Mouse (Mus musculus): Measurements from ENCODE around the gene Nup107.

DNA sequence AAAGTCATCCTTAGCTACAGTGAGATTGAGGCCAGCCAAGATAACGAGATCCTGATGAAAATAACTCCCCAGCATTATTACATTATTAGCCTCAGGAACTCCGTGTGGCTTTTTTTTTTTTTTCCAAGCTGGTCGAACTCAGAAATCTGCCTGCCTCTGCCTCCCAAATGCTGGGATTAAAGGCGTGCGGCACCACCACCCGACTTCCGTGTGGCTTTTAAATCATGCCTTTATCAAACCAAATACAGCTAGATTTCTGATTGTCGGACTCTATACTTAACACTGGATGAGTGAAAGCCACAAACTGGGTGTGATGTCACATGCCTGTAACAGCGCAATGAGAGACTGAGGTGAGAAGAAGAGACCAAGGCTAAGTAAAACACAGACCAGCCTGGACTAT, 79.6 kb downstream of the Nup107 start:
- TF ChIP-seq TAL1 (IDR thresholded peaks at IDR 0.05; ENCODE audit: low read length) (no peak), GATA1 (IDR thresholded peaks at IDR 0.05; ENCODE audit: low read length) (no peak)

Data from erythroblast, embryonic 14.5 days (primary cell).